Mouse (Mus musculus) C2C12 (cell line): ENCODE measurements around the gene Uck2.

Experiments used
- CEBPB ChIP-seq: IDR thresholded peaks from one replicate; pipeline ENCODE4 v1.6.1; 2011; ENCODE audit warnings: low read depth, mild to moderate bottlenecking, control low read depth, moderate library complexity
- CTCF ChIP-seq: IDR thresholded peaks from one replicate; pipeline ENCODE4 v1.5.1; 2011; ENCODE audit not compliant: control insufficient read depth, insufficient read depth, insufficient read length
- FOSL1 ChIP-seq: IDR thresholded peaks from one replicate; pipeline ENCODE4 v1.8.0; 2011; ENCODE audit warnings: mild to moderate bottlenecking, low read length; ENCODE audit not compliant: poor library complexity, insufficient read depth, severe bottlenecking
- MAX ChIP-seq: IDR thresholded peaks from one replicate; pipeline ENCODE4 v1.6.1; 2011; ENCODE audit warnings: mild to moderate bottlenecking, control low read depth
- MYOD1 ChIP-seq: IDR thresholded peaks from one replicate; pipeline ENCODE4 v1.6.1; 2011; ENCODE audit warnings: low read depth; ENCODE audit not compliant: control insufficient read depth, insufficient read length
- MYOG ChIP-seq: IDR thresholded peaks from one replicate; pipeline ENCODE4 v1.6.1; 2011; ENCODE audit not compliant: control insufficient read depth, insufficient read length; ENCODE audit errors: extremely low read depth
- USF1 ChIP-seq: IDR thresholded peaks from one replicate; pipeline ENCODE4 v1.6.1; 2011; ENCODE audit warnings: low read depth, mild to moderate bottlenecking, control low read depth, moderate library complexity

- TF ChIP-seq CTCF (no peak), MAX (no peak), USF1 (no peak), FOSL1 (no peak), MYOG (no peak), MYOD1 (no peak), CEBPB (no peak)
Measured at GRCm38 (mm10) chr1:167292447-167292846, 7.3 kb upstream of the Uck2 start.
